Mouse (Mus musculus): Measurements from ENCODE around the gene Hpse2. TPM values are rescaled to one million over a fixed set of nuclear protein-coding genes. Genes with fewer than 3 reads are reported as not detected.

Gene Hpse2
- polyA plus RNA-seq, 1 experiment: 0.77 TPM

DNA sequence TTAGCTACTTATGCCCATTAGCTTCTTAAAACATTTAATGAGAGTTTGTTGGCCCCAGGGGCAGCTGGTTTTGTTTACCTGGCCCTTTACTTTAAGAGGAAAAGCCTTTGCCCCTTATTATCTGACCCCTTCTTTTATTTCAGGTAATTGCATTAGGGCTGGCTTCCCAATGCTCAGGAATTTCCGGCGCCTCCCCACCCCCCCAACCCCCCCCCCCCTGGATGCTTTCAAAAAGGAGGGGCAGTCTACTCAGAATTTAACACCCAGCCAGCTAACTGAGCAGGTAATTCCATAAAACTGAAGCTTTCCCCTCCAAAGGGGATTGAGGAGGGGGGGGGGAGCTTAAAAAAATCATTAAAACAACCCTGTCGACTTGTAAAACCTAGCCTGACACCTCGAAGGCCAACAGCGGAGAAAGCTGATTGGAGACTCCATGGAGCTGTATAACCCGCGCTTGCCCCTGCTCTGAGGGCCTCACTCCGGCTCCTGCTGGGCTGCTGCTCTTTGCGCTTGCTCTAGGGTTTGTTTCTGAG, 451.4 kb downstream of the Hpse2 start:
- TF ChIP-seq POLR2A (IDR thresholded peaks at IDR 0.05; ENCODE audit: borderline replicate concordance, extremely low read depth, low read depth, low read length) (no peak), CTCF (IDR thresholded peaks at IDR 0.05; ENCODE audit: insufficient read depth, low read length) (no peak)
- WGBS: 37% methylated on average over 9 of the region's 9 CpGs
- Histone ChIP-seq H3K4me3 (replicated peaks; ENCODE audit: extremely low read depth, low read depth, low read length) (no peak overlapping the region), H3K4me1 (ENCODE audit: control insufficient read depth, insufficient read depth, low read length) (no peaks in the 10 kb centered on the region; the same call in 1 of the 2 replicates)
- no peak for DNase-seq

DNA sequence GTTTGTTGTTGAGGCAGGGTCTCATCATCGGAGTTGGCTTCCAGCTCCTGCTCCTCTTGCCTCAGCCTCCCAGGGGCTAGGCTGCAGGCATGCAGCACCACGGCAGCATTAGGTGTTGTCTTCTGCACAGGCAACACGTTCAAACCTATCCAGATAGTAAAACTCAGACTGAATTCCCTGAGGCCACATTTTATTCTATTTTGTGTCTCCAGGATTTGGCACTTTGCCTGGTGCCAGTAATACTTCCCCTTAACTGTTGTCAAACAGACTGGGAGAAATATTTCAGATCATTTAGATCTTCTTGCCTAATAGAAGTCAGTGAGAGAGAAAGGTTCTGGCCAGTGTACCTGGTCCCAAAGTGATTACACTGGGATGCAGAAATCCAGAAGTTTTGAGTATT, 458.5 kb downstream of the Hpse2 start:
- no peak overlapping the region for H3K4me3 ChIP-seq (replicated peaks; ENCODE audit: extremely low read depth, low read depth, low read length)
- no peak for DNase-seq
- no peak for TF ChIP-seq CTCF (IDR thresholded peaks at IDR 0.05; ENCODE audit: insufficient read depth, low read length)
- no peak for TF ChIP-seq POLR2A (IDR thresholded peaks at IDR 0.05; ENCODE audit: borderline replicate concordance, extremely low read depth, low read depth, low read length)
- WGBS: 54% methylated on average over 3 of the region's 3 CpGs
- no peaks in the 10 kb centered on the region for H3K4me1 ChIP-seq (ENCODE audit: control insufficient read depth, insufficient read depth, low read length)

GRCm38 (mm10) chr19:42928271-42928670, 459.9 kb downstream of the Hpse2 start:
- 53% methylated on average over 2 of the region's 2 CpGs for WGBS
- Histone ChIP-seq H3K4me1 (ENCODE audit: control insufficient read depth, insufficient read depth, low read length) (no peaks in the 10 kb centered on the region), H3K4me3 (replicated peaks; ENCODE audit: extremely low read depth, low read depth, low read length) (no peak overlapping the region)
- DNase-seq: no peak
- TF ChIP-seq POLR2A (IDR thresholded peaks at IDR 0.05; ENCODE audit: borderline replicate concordance, extremely low read depth, low read depth, low read length): no peak
- no peak for TF ChIP-seq CTCF (IDR thresholded peaks at IDR 0.05; ENCODE audit: insufficient read depth, low read length)

DNA sequence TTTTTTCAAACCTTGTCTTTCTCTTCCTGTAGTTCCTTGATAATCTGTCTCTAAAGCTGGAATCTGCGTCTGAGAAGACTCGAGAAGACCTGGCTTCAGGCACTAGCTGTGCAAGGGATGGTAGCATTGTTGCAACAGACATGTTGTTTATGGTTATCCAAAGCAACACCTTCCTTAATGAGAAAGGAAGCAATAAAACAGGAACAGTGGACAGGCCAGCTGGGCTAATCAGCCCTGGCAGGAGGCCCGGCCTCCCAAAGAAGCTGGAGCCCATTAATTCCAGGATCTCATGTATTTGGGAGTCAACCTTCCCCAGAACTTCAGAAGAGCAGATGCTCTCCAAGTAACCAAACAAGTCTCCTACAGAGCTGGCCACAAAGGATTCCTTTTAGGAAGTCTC, 465.5 kb downstream of the Hpse2 start:
- Histone ChIP-seq H3K4me3 (replicated peaks; ENCODE audit: extremely low read depth, low read depth, low read length) (no peak overlapping the region), H3K4me1 (ENCODE audit: control insufficient read depth, insufficient read depth, low read length) (no peaks in the 10 kb centered on the region)
- WGBS: 47% methylated on average over 3 of the region's 3 CpGs
- no peak for DNase-seq
- TF ChIP-seq CTCF (IDR thresholded peaks at IDR 0.05; ENCODE audit: insufficient read depth, low read length) (no peak), POLR2A (IDR thresholded peaks at IDR 0.05; ENCODE audit: borderline replicate concordance, extremely low read depth, low read depth, low read length) (no peak)

- 72% methylated on average over 5 of the region's 5 CpGs for WGBS
- Histone ChIP-seq H3K4me1 (ENCODE audit: control insufficient read depth, insufficient read depth, low read length) (no peaks in the 10 kb centered on the region), H3K4me3 (replicated peaks; ENCODE audit: extremely low read depth, low read depth, low read length) (no peak overlapping the region)
- DNase-seq: no peak
- no peak for TF ChIP-seq CTCF (IDR thresholded peaks at IDR 0.05; ENCODE audit: insufficient read depth, low read length)
- no peak for TF ChIP-seq POLR2A (IDR thresholded peaks at IDR 0.05; ENCODE audit: borderline replicate concordance, extremely low read depth, low read depth, low read length)
Observed at GRCm38 (mm10) chr19:42913703-42914102, 474.5 kb downstream of the Hpse2 start.

DNA sequence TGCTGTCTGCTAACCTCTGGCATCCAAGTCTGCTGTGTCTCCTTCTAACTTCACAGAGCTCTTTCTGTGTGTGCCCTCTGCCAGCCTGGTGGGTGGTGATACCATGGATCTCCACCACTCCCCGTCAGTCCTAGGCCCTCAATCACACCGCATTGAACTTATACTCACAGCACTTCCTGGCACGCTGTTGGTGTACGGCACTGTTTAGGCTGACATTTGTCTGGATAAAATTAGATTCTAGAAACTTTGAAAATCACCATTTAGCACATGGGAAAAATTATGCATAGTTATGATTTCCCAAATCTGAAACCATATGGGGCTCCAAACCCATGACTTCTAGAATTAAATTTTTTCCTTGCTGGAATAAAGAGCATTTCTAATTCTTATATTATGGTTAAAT, 478.4 kb downstream of the Hpse2 start:
- DNase-seq: no peak
- Histone ChIP-seq H3K4me3 (replicated peaks; ENCODE audit: extremely low read depth, low read depth, low read length) (no peak overlapping the region), H3K4me1 (ENCODE audit: control insufficient read depth, insufficient read depth, low read length) (no peaks in the 10 kb centered on the region)
- TF ChIP-seq CTCF (IDR thresholded peaks at IDR 0.05; ENCODE audit: insufficient read depth, low read length) (no peak), POLR2A (IDR thresholded peaks at IDR 0.05; ENCODE audit: borderline replicate concordance, extremely low read depth, low read depth, low read length) (no peak)
- WGBS: 76% methylated on average over 4 of the region's 4 CpGs

- DNase-seq: no peak
- TF ChIP-seq CTCF (IDR thresholded peaks at IDR 0.05; ENCODE audit: insufficient read depth, low read length): no peak
- no peak for TF ChIP-seq POLR2A (IDR thresholded peaks at IDR 0.05; ENCODE audit: borderline replicate concordance, extremely low read depth, low read depth, low read length)
- Histone ChIP-seq H3K4me1 (ENCODE audit: control insufficient read depth, insufficient read depth, low read length) (no peaks in the 10 kb centered on the region), H3K4me3 (replicated peaks; ENCODE audit: extremely low read depth, low read depth, low read length) (no peak overlapping the region)
- 70% methylated on average over 6 of the region's 6 CpGs for WGBS
Observed at GRCm38 (mm10) chr19:42908553-42908952, 479.6 kb downstream of the Hpse2 start.

- no peaks in the 10 kb centered on the region for H3K4me1 ChIP-seq (ENCODE audit: control insufficient read depth, insufficient read depth, low read length)
- 76% methylated on average over 5 of the region's 5 CpGs for WGBS
- no peak for DNase-seq
- H3K4me3 ChIP-seq (replicated peaks; ENCODE audit: extremely low read depth, low read depth, low read length): no peak overlapping the region
- no peak for TF ChIP-seq CTCF (IDR thresholded peaks at IDR 0.05; ENCODE audit: insufficient read depth, low read length)
- no peak for TF ChIP-seq POLR2A (IDR thresholded peaks at IDR 0.05; ENCODE audit: borderline replicate concordance, extremely low read depth, low read depth, low read length)
Observed at GRCm38 (mm10) chr19:42906328-42906727, 481.8 kb downstream of the Hpse2 start.

GRCm38 (mm10) chr19:42904726-42905125, 483.4 kb downstream of the Hpse2 start:
- TF ChIP-seq POLR2A (IDR thresholded peaks at IDR 0.05; ENCODE audit: borderline replicate concordance, extremely low read depth, low read depth, low read length) (no peak), CTCF (IDR thresholded peaks at IDR 0.05; ENCODE audit: insufficient read depth, low read length) (no peak)
- Histone ChIP-seq H3K4me3 (replicated peaks; ENCODE audit: extremely low read depth, low read depth, low read length) (no peak overlapping the region), H3K4me1 (ENCODE audit: control insufficient read depth, insufficient read depth, low read length) (no peaks in the 10 kb centered on the region)
- DNase-seq: no peak
- 29% methylated on average over 7 of the region's 7 CpGs for WGBS

DNA sequence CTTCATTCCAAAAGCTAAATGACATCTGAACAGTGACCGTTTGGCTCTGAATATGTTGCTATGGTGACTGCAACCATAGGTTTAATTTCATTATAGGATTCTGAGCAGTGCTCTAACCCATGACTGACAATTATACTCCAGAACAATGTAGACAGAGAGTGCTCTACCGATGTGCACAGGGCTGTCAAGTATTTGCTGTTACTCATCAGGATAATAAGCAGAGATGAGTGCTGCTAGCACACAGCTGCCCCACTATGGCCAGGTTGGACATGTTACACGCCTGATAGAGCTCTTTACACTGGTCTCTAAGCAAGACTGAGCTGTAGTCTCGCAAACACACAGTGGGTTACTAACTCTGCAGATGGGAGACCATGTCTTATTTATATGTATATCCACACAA, 483.9 kb downstream of the Hpse2 start:
- DNase-seq: no peak
- H3K4me1 ChIP-seq (ENCODE audit: control insufficient read depth, insufficient read depth, low read length): no peaks in the 10 kb centered on the region
- H3K4me3 ChIP-seq (replicated peaks; ENCODE audit: extremely low read depth, low read depth, low read length): no peak overlapping the region
- WGBS: 76% methylated on average over 4 of the region's 4 CpGs
- TF ChIP-seq CTCF (IDR thresholded peaks at IDR 0.05; ENCODE audit: insufficient read depth, low read length): no peak
- no peak for TF ChIP-seq POLR2A (IDR thresholded peaks at IDR 0.05; ENCODE audit: borderline replicate concordance, extremely low read depth, low read depth, low read length)
